Mouse (Mus musculus): ENCODE data around the gene Nktr. TPM values are rescaled to one million over a fixed set of nuclear protein-coding genes. Genes with fewer than 3 reads are reported as not detected.

The Nktr gene
- total RNA-seq, 2 experiments from 2014 or later, result 24.2 to 29.9 TPM

GRCm38 (mm10) chr9:121791206-121791605 is 72.2 kb downstream of the Nktr start:
- intact Hi-C loops (cut with DNase I; ENCODE audit: low total_unique reads), result no loop called here

DNA sequence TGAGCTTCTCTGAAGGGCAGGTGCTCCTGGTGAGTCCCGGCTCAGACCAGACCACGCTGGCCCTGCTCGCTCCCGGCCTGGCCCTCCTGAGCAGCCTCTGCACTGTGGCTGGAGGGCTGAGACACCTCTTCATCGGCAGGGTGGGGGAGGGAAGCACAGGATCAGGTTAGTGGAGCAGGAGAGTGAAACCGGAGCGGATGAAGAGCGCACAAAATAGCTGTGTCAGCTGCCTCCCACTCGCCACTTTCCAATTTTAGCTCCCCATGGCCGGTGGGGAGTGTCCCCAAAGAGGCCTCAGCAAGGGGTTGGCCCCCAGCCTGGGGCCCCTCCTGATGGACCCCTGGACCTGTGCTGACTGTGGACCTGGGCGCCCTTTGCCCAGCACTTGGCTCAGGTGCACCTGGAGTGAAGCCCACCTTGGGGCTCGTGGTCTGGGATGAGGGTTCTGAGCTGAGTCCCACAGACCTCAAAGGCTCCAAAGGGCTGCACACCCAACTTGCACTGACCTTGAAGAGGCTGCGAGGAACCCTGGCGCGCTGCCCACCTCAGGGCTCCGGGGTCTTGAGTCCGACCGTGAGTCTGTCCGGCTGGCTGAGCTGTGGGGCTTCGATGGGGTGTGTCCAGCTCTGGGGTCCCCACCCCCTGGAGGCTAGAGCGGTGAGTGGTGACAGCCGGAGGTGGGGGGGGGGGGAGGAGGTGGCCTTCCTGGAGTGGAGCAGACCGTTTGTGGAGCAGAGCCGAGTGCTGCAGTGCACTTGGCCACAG is 73.0 kb downstream of the Nktr start, which contains the start of gene Hhatl:
Gene Hhatl (minus strand): TSS at position 751 of the 765 bp plus-strand sequence.
- intact Hi-C loops (cut with DNase I; ENCODE audit: low total_unique reads), result no loop called here
- peak; percentile 67 for DNase-seq

More at GRCm38 (mm10) chr9:121791206-121791605, 72.2 kb downstream of the Nktr start:
- peak; percentile 93 for DNase-seq

DNA sequence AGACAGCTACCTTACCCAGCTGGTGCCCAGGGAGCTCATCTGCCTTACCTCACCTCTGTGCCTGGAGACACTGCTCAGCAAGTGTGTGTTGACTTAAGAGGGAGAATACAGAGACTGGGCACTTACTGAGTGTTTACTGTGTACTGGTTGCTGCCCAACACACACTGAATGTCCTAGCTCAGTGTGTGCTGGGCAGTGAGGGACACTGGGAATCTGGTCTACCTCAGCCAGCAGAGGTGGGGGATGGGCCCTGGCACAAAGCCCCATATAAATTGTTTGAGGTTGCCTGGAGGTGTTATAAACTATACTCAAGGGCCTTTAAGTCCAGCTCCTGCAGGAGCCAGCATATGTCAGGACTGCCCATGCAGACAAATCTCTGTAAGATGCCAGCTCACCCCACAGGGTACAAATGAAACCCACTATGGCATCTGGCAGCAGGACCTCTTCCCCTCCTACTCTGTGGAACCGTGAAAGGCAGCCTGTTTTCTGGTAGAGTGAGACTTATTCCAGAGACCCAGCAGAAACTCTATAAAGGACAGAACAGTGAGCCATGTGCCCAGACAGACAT is 76.1 kb downstream of the Nktr start:
- intact Hi-C loops (cut with DNase I; ENCODE audit: low total_unique reads), result no loop called here
- DNase-seq, result no peak

- DNase-seq, result no peak
- intact Hi-C loops (cut with DNase I; ENCODE audit: low total_unique reads), result no loop called here
These were observed 78.8 kb downstream of the Nktr start for GRCm38 (mm10) chr9:121797722-121798121.

GRCm38 (mm10) chr9:121798887-121799520 is 80.0 kb downstream of the Nktr start:
- intact Hi-C loops (cut with DNase I; ENCODE audit: low total_unique reads), result no loop called here
- no peak for DNase-seq

DNA sequence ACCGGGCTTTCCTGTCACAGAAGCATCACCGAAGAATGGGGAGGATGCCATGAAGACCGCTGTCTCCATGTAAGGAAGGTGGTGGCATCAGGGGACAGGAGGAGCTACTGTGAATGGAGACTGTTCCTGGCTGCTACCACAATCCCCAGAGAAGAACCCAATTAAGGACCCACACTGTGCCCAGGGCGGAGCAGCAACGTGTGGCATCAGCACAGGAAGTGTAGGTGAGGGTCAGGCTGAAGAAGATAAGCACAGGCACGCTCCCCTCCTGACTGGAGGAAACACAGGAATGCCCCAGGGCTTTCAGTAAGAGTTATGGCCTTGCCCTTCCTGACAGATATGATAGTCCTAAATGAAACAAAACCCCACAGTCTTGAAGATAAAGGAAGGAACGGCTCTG is 83.8 kb downstream of the Nktr start:
- intact Hi-C loops (cut with DNase I; ENCODE audit: low total_unique reads), result no loop called here
- no peak for DNase-seq

Other genes with a start within 250 kb of the Nktr start
- gene Cck, start 223.5 kb upstream of the Nktr start, total RNA-seq (2021), result 1 to 10 TPM in 1 of 2 experiments, under 1 TPM in 1; 0.93 to 3.1 TPM
- gene Lyzl4, start 77.1 kb upstream of the Nktr start, total RNA-seq (2021), result under 1 TPM in 1 of 2 experiments, not detected in 1; 0.45 TPM
- gene Vipr1, start 76.5 kb upstream of the Nktr start, total RNA-seq (2021), result 1 to 10 TPM; 1.1 to 1.2 TPM
- gene Sec22c, start 13.7 kb upstream of the Nktr start, total RNA-seq (2021), result 1 to 10 TPM; 3.1 to 6.1 TPM
- gene Ss18l2, start 8.8 kb upstream of the Nktr start, total RNA-seq (2021), result 10 to 100 TPM; 89.3 to 93.6 TPM
- 10 to 100 TPM; 51.5 to 56.1 TPM for gene Zfp651, start 40.2 kb downstream of the Nktr start, total RNA-seq (2021)
- 100 to 1,000 TPM; 116 to 158 TPM for gene Klhl40, start 58.4 kb downstream of the Nktr start, total RNA-seq (2021)
- gene Hhatl, start 73.3 kb downstream of the Nktr start, total RNA-seq (2021), result 100 to 1,000 TPM; 276 to 284 TPM
- gene Ccdc13, start 120.3 kb downstream of the Nktr start, total RNA-seq (2021), result under 1 TPM; 0.22 to 0.35 TPM
- gene Higd1a, start 139.2 kb downstream of the Nktr start, total RNA-seq (2021), result 100 to 1,000 TPM in 1 of 2 experiments, 10 to 100 TPM in 1; 97.2 to 109 TPM
- 1 to 10 TPM; 2.2 to 2.8 TPM for gene Ackr2, start 179.2 kb downstream of the Nktr start, total RNA-seq (2021)
- gene Cyp8b1, start 197.1 kb downstream of the Nktr start, total RNA-seq (2021), result not detected
- 1 to 10 TPM; 3.1 to 4.3 TPM for gene Fam198a, start 231.8 kb downstream of the Nktr start, total RNA-seq (2021)